Mouse (Mus musculus): ENCODE measurements at regions not wholly inside any gene's neighbourhood (a gene's known extent, or its start where the extent isn't known, plus 50 kb on each side); places are given as distances from the start of the nearest gene placed in this dataset.

- TF ChIP-seq POLR2AphosphoS2 (IDR thresholded peaks at IDR 0.05; ENCODE audit: low read depth, low read length) (no peak), CHD1 (IDR thresholded peaks at IDR 0.05; ENCODE audit: low read depth, low read length) (no peak), NELFE (IDR thresholded peaks at IDR 0.05; ENCODE audit: low read depth, low read length) (no peak), ETS1 (conservative IDR thresholded peaks at IDR 0.05; ENCODE audit: low read depth, low read length) (peak; percentile 93), RAD21 (IDR thresholded peaks at IDR 0.05; ENCODE audit: low read depth, low read length) (no peak), RCOR1 (conservative IDR thresholded peaks at IDR 0.05; ENCODE audit: low read depth, low read length) (no peak), BHLHE40 (IDR thresholded peaks at IDR 0.05; ENCODE audit: low read depth, low read length) (peak; percentile 58), CHD2 (IDR thresholded peaks at IDR 0.05; ENCODE audit: low read length) (no peak), ELF1 (IDR thresholded peaks at IDR 0.05; ENCODE audit: low read depth, low read length) (no peak)
Observed at GRCm38 (mm10) chr10:35586251-35586650, 125.4 kb downstream of the Amd2 start (continued).

Measured in CH12.LX (cell line).